Mouse (Mus musculus): ENCODE results near the gene Mcu. TPM values are rescaled to one million over a fixed set of nuclear protein-coding genes. Genes with fewer than 3 reads are reported as not detected.

The Mcu gene
- total RNA-seq, 2 experiments from 2014 or later, result 16.7 to 26.3 TPM

DNA sequence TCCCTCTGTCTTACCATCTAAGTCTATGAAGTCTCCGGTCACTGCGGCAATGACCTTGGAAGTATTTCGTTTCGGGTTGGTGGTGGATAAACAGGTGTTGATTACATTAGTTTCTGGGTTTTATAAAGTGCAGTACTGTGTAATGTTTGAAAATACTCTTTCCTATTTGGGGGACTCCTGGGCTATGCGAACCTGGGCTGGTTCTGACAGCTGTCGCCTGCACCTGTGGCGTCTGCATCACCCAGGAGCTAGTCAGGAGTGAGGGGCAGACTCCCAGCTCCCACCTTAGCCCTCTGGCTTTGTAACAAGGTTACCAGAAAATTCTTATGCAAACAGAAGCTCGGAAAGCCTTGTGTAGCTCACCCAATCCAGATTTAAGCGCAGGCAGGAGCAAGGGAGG, 114.7 kb downstream of the Mcu start:
- ATAC-seq (ENCODE audit: poor library complexity, severe bottlenecking), result no peak

DNA sequence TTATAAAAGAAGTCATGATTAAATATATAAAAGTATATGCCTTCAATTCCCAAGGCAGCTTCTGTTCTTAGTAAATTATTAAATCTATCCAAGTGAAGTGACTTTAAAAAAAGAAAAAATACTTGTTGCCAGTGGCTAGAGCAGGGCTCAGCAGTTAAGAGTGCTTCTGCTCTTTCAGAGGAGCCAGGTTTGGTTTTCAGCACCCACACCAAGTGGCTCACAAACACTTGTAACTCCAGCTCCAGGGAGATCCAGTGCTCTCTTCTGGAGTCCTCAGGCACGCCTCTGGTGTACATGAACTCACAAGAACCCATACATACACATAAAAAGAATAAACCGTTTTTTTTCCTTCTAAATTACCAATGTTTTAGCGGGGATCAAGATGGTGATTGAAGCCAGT, 116.3 kb downstream of the Mcu start:
- ATAC-seq (ENCODE audit: poor library complexity, severe bottlenecking), result no peak

DNA sequence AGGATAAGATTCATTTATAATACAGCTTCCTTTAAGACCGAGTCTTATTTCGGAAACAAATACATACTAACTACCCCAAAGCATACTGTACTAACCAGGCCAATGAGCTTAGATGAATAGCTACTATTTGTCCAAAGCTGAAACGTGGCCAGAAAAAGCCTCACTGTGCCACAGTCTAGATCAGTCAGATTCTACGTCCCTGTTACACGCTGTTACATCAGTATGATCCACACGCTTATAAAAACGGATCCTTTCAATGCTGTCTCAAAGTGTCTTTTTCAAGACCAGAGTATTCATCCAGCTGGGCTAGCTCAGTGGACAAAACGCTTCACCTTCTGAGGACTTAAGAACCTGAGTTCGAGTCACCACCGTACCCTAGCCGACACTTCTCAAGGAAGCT, 119.5 kb downstream of the Mcu start:
- ATAC-seq (ENCODE audit: poor library complexity, severe bottlenecking), result no peak

DNA sequence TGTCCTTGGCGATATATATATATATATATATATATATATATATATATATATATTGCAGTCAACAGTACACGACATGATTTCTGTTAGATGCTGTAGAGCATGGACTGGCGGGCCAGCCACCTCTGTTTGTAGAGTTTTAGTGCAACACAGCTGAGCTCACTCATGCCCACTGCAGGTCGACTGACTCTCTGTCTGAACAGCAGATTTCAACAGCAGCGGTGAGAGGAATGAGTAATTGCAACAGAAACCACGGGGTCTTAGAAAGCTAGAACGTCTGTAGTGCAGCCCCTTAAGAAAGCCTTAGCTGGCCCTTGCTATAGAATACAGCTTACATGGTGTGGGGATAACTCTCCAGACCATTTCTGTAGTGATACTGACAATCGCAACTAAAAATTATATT, 121.6 kb downstream of the Mcu start:
- ATAC-seq (ENCODE audit: poor library complexity, severe bottlenecking), result peak; percentile 35; the same call in 1 of the 2 replicates

DNA sequence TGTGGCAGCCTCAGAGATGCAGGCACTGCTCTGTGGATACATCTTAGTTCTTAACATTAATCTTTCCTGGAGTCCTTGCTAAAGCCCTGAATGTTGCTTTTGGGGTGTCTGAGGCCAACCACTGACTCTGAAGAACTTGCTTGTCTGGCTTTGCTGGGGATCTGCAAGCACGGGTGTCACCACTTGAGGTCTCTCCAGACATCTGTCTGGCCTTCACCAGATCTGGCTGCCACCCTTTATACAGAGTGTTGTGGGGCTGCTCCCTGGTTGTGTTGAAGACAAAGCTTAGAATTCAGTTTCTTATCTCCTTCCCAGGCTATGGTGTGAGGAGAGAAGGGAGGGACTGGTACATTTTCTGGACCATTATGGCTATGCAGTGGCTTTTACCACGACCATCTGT, 122.4 kb downstream of the Mcu start:
- 0 out of 2 replicates have a peak, but pooled peaks have one; percentile 24 for ATAC-seq (ENCODE audit: poor library complexity, severe bottlenecking)

DNA sequence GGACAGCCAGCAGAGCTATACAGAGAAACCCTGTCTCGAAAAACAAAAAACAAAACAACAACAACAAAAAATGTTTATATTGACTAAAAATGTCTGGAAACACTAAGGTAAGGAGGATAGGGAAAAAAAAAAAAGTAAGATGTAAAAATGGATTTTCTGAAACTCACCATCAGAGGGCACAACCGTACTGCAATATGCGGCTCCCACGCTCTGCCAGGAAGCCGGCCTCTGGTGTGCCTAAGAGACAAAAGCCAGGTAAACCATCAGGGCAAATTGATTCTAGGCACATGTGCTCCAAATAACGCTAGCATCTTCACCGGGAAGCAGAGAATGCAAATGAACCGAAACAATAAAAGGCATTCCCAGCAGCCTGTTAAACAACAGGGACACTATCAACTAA, 125.6 kb downstream of the Mcu start:
- no peak for ATAC-seq (ENCODE audit: poor library complexity, severe bottlenecking)

DNA sequence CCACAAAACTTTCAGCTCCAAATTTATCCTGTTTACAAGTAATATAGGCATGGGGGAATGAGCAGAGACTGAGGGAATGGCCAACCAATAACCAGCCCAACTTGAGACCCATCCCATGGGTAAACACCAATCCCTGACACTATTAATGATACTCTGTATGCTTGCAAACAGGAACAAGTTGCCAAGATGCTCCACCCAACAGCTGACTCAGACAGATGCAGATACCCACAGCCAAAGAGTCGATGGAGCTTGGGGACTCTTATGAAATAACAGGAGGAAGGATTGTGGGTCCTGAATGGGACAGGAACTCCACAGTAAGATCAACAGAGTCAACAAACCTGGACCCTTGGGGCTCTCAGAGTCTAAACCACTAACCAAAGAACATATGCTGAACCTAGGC, 127.1 kb downstream of the Mcu start:
- ATAC-seq (ENCODE audit: poor library complexity, severe bottlenecking), result no peak

DNA sequence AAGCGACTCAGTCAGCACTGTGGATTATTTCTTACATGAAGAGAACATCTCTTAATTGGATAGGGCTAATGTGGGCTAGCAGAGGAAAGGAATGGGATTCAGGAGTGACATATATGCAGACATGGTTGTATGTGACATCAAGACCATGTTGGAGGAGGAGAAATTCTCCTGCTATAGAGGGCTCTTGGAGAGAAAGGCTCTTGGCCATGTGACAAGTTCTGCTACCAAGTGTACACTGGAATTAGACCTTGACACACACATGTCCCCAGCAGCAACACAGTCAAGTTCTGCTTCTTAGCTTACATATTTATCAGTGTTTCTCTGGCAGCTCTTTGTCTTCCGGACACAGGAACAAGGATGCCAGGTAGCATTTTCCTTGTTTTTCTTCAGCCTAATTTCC, 129.1 kb downstream of the Mcu start:
- no peak for ATAC-seq (ENCODE audit: poor library complexity, severe bottlenecking)

DNA sequence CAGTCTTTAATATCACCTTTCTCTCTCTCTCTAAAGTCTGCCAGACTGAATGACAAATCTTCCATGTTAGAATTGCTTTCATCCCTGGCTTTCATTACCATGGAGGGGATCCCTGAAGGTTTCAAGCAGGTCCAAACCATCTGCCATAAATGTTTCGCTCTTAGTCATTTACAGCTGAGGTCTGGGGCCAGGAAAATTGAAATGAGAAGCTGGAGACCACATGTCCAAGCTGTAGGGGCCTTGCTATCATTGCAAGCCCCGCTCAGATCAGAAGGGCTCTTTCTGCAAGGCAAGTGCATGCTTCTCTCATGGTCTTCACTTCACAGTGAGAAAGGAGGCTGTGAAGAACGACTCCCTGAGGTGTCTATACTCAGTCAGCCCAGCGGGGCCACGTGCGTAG, 132.2 kb downstream of the Mcu start:
- no peak for ATAC-seq (ENCODE audit: poor library complexity, severe bottlenecking)

DNA sequence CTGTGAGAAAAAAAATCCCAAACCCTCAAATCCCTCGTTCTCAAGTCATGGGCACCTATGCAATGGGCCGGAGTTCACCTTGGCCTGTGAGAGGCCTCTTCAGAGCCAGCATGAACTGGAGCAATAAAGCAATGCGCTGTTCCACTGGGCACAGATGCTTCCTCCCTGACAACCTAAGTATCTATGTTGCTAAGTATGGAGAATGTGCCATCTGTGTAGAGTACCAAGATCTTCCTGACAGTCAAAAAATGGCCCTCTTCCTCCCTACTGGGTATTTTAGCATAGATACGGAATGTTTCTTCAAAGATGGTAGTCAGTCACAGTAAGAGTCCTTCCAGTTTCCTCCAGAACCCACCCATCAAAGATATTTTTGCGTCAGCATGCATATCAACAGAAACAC, 135.1 kb downstream of the Mcu start:
- no peak for ATAC-seq (ENCODE audit: poor library complexity, severe bottlenecking)

DNA sequence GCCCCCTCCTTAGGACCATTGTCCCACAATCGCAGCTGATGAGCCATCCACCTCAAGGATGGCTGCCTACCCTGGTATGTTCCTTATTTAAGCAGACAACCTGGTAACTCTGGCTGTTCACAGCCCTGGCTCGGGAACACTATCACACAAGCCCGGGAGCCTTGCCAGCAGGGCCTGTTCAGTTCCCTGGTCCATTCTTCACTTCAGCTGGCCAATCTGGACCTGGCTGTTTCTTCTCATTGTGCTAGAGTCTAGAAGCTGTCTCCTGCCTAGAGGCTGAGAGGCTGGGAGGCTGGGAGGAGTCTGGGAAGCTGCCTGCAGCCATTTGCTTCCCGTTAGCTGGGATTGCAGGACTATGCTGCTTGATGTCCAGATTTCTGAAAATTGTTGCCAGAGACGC, 146.0 kb downstream of the Mcu start:
- ATAC-seq (ENCODE audit: poor library complexity, severe bottlenecking), result no peak

DNA sequence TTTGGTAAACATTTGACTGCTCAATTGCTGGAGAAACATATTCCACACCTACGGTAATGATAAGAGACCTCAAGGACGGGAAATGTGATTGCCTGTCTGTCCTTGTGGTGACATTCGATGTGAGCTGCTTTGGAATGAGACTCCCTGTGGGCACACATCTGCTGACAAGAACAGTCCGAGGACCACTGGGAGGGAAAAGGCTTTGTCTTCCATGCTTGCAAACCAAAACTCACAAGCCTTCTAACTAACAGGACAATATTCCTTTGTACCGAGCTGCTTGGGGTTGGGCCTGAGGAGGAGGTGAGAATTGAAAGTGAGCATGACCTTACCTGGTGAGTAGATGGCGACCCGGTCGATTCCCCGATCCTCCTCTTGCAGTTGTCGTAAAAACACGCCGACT, 149.2 kb downstream of the Mcu start:
- ATAC-seq (ENCODE audit: poor library complexity, severe bottlenecking), result no peak

DNA sequence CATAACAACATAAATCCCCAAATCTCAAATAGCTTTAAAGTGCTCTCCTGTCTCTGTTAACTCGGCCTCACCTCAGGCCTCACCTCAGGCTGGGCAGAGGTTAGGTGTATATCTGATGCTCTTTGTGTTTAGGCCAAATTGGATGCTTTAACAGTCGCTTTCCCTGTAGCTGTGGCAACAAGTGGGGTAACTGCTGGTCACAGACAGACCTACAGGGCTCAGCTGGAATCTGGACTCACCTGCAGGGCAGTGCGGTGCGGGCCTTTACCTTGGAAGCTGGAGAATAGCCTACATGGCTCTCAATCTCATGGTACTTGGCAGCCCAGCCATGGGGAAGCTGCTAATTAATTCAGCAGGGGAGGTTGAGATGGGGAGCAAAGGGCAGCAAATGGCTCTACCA, 149.9 kb downstream of the Mcu start:
- no peak for ATAC-seq (ENCODE audit: poor library complexity, severe bottlenecking)

DNA sequence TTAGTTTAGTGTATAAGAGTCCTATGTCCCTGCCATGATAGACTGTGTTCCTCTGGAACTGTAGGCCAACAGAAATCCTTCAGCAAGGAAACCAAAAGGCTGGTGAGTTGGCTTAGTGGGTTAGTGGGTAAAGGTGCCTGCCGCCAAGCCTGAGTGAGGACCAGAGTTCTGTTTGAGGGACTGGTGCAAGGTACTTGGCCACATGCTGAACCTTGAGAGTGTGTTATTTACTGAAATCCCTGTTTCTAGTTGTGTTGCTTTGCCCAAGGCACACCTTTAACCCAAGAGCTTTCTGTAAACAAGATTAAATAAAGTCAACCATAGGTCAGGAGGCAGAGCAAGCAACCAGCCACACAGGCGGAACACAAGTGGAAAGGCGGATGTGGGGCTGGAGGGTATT, 150.9 kb downstream of the Mcu start:
- ATAC-seq (ENCODE audit: poor library complexity, severe bottlenecking), result no peak

DNA sequence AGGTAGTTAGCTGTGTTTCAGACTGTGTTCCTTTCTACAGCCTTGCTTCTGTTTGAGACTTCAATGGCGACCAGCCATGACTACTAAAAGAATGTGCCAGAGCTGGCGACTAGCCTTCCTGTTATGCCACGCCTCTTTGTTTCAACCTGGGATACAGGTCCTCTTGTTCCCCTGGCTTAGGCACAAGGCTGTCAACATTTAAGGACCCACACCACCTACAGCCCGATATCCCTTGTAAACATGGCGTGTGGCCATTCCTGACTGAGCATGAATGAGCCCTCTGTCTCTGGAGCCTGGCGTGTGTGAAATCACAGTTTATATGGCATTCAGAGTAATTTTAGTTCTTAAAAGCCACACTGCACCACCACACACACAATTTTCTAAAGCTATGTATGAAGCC, 154.2 kb downstream of the Mcu start:
- no peak for ATAC-seq (ENCODE audit: poor library complexity, severe bottlenecking)

DNA sequence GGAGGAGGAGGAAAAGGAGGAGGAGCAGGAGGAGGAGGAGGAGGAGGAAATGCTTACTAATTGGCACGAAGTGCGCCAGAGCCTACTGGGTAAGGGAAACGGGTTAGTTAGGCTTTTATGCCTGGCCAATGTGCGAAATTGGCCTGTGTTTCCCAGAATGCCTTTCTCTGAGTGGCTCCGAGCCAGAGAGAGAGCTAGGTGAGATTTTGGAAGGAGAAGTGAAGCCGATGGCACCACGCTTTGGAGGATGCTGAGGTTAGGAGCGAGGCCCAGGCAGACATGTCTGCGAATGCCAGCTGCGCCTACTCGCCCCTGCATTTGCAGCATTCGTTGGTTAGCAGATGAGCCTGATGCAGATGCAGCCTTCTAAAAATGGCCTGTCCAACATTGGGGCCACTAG, 156.7 kb downstream of the Mcu start:
- ATAC-seq (ENCODE audit: poor library complexity, severe bottlenecking), result no peak

DNA sequence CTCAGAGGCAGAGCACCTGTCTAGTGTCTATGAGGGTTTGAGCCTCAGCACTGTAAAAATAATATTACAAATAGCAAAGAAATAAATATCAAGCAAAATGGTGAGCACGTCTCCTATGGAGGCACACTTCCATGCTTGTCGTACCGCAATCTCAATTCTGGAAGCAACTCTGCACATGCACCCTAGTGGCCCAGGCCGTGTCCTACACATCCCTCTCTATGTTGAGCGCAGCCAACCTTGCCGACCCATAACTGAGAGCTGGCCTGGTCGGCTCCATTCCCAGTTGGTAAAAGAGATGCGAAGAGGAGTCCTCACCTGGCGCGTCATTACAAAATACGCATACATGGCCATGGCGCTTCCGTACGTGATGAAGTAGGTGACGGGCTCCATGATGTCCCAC, 161.9 kb downstream of the Mcu start:
- no peak for ATAC-seq (ENCODE audit: poor library complexity, severe bottlenecking)

DNA sequence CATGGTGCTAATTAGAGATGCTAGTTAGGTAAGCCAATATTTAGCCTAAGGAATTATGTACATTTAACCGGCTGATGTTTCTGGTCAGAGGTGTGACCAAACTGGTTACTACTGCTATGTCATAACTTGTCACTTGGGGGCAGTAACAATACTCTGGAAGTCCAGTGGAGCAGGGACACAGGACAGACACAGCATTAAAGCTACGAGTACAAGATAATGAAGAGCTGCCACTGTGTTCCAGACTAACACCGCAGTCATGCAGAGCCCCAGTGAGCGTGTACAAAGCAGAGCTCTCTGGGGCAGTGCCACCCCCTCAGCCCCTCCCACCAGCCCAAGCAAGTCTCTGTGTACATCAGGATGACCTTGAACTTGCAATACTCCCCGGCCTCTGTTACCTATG, 164.7 kb downstream of the Mcu start:
- peak; percentile 49; the same call in 1 of the 2 replicates for ATAC-seq (ENCODE audit: poor library complexity, severe bottlenecking)

DNA sequence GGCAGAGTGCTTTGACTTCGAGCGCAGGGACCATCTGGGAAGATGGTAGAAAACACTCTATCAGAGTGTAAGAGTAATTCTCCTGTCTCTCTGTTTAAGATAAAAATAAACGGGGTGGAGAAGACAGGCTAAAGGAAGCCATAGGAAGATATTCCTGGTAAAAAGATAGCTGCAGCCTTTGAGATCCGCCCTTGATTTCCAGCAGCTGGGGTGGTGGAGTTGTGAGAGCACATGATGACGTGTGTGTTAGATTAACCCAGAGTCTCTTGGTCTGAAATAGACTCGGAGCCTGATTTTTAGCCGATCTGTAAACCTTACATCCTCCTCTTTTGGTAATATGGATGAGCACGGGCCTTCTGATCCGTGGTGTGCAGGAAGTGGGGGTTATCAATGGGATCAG, 168.9 kb downstream of the Mcu start:
- no peak for ATAC-seq (ENCODE audit: poor library complexity, severe bottlenecking)

DNA sequence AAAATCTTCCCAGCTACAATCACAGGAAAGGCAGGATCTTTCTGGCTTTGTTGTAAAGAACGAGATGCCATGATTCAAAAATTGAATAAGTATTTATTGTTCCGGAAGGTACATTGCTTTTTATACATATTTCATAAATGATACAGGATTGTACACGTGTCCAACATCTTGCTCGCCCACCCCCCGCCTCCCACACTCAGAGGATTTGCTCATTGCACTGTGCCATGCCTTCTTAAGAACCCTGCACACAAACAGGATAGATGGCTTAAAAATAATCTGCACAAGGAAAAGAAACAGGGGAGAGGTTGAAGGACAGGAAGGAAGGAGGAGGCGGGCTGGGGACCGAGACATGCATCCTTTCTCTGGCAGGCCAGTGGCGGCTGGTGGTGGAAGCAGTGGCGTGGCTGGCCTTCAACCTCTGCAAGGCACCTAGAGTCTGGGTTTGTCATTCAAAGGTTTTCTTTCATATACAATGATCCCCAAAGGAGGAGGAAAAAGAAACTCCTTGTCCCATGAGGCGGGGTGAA, 169.5 kb downstream of the Mcu start:
- no peak for ATAC-seq (ENCODE audit: poor library complexity, severe bottlenecking)

DNA sequence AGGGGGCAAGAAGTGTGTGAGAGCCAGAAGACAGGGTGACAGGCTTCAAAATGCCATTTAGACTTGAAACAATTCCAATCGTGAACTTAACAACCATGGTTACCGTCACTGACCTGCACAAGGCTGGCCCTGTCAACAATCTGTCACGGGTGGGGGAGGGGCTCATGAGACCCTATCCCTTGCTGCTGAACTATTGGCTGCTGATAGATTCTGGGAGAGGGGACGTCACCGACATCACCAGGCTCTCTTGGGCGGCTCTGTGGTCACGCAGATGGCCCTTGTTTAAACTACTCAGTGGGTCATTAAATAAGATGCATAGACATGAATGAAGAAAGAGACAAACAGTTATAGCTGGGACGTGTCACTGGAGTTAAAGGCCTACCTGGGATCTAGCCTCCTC, 171.9 kb downstream of the Mcu start:
- ATAC-seq (ENCODE audit: poor library complexity, severe bottlenecking), result no peak

DNA sequence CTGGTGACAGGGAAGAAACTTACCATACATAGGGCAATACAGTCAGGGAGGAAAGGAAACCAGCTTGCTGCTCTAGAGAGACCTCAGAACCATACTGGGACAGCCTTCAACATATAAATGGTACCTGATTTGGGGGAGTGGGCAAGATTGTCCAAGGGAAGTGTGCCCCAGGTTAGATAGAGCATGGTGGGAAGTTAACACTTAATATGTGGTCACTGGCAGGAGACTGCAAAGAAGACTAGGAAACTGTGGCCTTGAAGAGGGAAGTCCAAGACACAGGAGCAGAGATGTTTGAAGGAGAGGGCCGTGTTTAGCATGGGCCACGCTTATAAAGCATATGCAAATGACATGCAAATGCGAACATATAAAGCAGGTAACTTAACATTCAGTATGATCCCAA, 172.4 kb downstream of the Mcu start:
- ATAC-seq (ENCODE audit: poor library complexity, severe bottlenecking), result no peak

DNA sequence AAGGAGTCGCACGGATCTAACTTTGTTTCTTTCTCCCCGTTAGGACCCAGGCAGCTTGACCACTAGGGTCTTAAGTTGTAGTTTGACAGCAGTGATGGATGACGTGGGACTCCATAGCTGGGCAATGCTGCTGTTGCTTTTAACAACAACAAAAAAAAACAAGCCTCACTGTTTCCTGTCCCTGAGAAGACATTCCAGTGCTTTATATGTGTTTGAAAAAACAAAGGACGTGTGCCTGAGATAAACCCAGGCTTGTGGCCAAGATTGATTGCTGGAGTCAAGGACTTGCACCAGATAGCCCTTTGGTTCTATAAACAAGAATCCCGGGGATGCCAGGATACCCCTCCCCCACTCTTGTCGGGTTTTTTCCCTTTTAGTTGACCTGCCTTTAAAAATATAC, 173.3 kb downstream of the Mcu start:
- ATAC-seq (ENCODE audit: poor library complexity, severe bottlenecking), result no peak

DNA sequence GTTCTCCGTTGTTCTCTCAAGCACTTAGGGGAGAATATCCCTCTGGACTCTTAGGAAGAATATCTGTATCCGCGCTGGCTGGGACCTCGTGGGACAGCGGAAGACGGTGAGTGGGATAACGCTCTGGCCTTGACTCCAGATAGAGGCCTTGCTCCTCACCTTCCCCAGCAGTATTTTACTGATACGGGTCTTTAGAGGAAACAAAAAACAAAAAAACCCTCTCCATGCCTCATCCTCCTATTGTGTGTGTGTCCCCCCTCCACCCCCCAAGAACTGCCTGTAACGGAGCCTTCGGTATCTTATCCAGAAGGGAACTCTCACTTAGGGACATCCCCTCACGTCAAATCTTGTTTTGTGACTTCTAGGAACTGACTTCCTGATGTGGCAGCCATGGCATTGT, 174.8 kb downstream of the Mcu start, which contains the start of gene Oit3:
Gene Oit3, minus strand, starts transcription at position 44 of the 400 bp plus-strand sequence.
- ATAC-seq (ENCODE audit: poor library complexity, severe bottlenecking), result no peak

All from megakaryocyte, adult 5-6 weeks (primary cell).